Mouse (Mus musculus) T-helper 2 cell (primary cell): ENCODE results near the gene Prpf19.

Experiments used
- in situ Hi-C: fragments of 300-600 bp; cut with MboI, MseI; formaldehyde crosslinking; loops from one replicate; pipeline ENCODE4 v1.15.1; 2025; ENCODE audit warnings: high pct_unique_total_duplicates

The Prpf19 gene

GRCm38 (mm10) chr19:10937110-10937563, 42.1 kb downstream of the Prpf19 start, which contains the start of gene Ptgdr2:
Gene Ptgdr2, plus strand, starts transcription at chr19:10937160.
- in situ Hi-C loops, result no loop called here

GRCm38 (mm10) chr19:10938771-10939170, 43.7 kb downstream of the Prpf19 start:
- in situ Hi-C loops, result no loop called here

- in situ Hi-C loops, result no loop called here
Observed at GRCm38 (mm10) chr19:10940097-10940800, 45.2 kb downstream of the Prpf19 start.

GRCm38 (mm10) chr19:10940801-10941457, 45.9 kb downstream of the Prpf19 start:
- in situ Hi-C loops, result no loop called here

- in situ Hi-C loops, result no loop called here
Observed at GRCm38 (mm10) chr19:10943955-10944354, 48.9 kb downstream of the Prpf19 start.

- in situ Hi-C loops, result no loop called here
Observed at GRCm38 (mm10) chr19:10946506-10946905, 51.5 kb downstream of the Prpf19 start.

- in situ Hi-C loops, result no loop called here
Observed at GRCm38 (mm10) chr19:10947219-10947618, 52.2 kb downstream of the Prpf19 start.

- in situ Hi-C loops, result no loop called here
Observed at GRCm38 (mm10) chr19:10948416-10948815, 53.4 kb downstream of the Prpf19 start.

- in situ Hi-C loops, result no loop called here
Observed at GRCm38 (mm10) chr19:10949112-10949511, 54.1 kb downstream of the Prpf19 start, which contains the start of gene Ccdc86. Gene Ccdc86, minus strand, starts transcription at chr19:10949266.

GRCm38 (mm10) chr19:10949558-10949957, 54.5 kb downstream of the Prpf19 start:
- in situ Hi-C loops, result no loop called here

- in situ Hi-C loops, result no loop called here
Observed at GRCm38 (mm10) chr19:10952021-10952939, 57.2 kb downstream of the Prpf19 start.
